Mouse (Mus musculus): ENCODE results near the gene Olfr344.

Gene Olfr344

DNA sequence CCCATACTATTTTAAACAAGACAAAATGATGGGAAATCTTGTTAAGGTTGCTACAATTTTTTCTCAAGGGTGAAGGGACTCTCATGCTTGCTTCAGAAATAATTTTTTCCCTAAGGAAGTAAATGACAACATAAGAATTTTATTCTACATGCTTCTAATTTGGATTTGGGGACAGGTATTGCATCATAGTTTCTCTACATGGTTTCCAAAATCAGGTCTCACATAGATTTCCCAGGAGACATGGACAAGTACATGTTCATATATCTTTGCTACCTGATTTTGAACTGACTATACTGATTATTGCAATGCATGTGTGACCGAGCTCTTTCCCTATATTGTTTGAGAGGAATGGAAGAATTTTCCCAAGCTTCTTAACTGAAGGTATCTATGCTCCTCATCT is at the start of gene Olfr344:
TSS of gene Olfr344 (plus strand) at position 301 of the 400 bp plus-strand sequence.
- no peak for DNase-seq (ENCODE audit: low read depth)

DNA sequence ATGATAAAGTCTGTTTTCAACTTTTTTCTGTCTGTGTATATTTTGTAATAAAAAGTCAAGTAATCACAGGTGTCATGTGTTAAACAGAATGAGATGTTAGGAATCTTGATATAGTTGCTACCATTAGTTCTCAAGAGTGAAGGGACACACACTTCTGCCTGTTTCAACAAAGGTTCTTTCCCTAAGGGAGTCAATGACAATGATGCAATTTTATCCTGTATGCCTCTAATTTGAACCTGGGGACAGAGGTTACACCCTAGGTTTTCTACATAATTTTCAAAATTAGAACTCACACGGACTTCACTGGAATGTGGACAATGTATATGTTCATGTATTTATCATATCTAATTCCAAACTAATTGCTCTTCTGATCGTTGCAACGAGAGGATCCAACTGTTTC is 41.8 kb upstream of the Olfr344 start, which contains the start of gene Olfr342:
TSS of gene Olfr342 (plus strand) at position 301 of the 400 bp plus-strand sequence.
- no peak for DNase-seq (ENCODE audit: low read depth)

DNA sequence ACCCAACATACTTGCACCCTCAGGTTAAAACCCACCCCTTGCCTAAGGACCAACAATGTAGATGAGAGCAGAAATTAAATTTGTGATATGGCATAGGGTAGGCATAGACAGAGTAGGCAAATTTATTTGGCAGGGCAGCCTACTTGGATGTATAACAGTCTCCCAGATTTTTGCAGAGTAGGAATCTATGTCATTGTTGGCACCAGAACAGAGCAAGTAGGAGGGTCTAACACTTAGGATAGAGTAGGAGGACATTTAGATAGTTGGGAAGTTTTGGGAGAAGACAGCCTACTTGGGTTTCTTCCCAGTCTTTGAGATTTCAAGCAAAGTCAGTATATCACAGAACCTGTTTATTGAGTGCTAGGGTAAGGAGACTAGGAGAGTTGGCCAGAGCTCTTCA is 1.3 kb upstream of the Olfr344 start:
- no peak for DNase-seq (ENCODE audit: low read depth)

DNA sequence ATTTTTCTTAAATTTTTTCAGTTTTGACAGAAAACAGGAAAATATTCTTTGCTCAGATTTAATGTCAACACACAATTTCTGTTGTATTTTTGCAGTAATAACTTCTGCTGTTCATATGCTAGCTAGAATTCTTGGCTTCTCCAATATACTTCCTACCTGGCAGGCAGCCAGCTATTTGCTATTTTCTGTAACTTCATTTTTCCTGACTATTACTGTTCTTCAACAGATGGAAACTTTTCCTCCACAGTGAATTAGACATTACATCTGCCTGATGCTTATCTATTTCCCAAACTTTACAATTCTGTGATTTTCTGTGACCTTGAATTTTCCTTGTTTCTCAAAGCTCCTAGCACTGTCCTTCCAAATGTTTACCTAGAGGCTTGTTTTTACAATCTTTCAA is 560 bp downstream of the Olfr344 start:
- no peak for DNase-seq (ENCODE audit: low read depth)

DNA sequence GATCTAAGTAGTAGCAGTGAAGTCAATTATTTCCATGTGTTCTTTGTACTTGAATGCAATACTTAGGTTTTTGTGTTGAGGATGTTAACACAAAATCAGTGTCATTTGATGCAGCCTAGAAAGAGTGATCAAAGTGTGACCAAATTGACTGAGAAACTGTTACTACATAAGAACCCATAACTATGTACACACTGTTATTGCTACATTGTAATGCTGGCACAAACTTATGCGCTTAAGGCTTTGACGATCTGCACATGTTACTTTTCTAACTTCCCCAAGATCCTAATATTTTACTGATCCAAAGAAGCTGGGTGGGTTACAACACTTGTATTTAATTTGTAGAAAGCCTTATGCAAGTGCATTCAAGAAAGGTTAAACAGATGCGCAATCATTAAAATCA is 1.4 kb downstream of the Olfr344 start:
- DNase-seq (ENCODE audit: low read depth): no peak

All from c-Kit-positive CD71-positive TER-119-negative erythroid progenitor cells, embryonic 14.5 days (primary cell).